Mouse (Mus musculus) megakaryocyte, embryonic 14.5 days (primary cell): Measurements from ENCODE around the gene Olfr1497.

Source experiments
- FLI1 ChIP-seq: IDR thresholded peaks from 2 replicates; pipeline ENCODE4 v1.6.1; 2012; ENCODE audit warnings: low read length, inconsistent platforms, mixed read lengths
- GATA1 ChIP-seq: IDR thresholded peaks from 3 replicates; pipeline ENCODE4 v1.6.1; 2012; ENCODE audit warnings: mixed read lengths, low read length, inconsistent platforms, borderline replicate concordance

DNA sequence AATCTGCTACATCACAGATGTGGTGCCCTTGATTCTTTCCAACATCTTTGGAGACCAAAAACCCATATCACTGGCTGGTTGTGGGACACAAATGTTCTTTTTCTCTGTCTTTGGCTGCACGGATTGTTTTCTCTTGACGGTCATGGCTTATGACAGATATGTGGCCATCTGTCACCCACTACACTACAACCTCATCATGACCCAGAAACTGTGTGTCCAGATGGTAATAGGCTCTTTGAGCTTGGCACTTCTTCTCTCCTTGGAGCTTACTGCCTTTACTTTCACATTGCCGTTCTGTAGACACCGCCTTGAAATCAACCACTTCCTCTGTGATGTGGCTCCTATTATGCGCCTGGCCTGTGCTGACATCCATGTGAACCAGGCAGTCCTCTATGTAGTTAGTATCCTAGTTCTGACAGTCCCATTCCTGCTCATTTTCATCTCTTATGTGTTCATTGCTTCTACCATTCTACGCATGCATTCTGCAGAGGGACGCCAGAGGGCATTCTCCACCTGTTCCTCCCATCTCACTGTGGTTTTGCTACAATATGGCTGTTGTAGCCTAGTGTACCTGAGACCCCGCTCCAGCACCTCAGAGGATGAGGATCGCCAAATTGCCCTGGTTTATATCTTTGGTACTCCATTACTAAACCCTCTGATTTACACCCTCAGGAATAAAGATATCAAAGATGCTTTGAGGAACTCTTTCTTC is 29.3 kb downstream of the Olfr1497 start:
- TF ChIP-seq GATA1 (no peak), FLI1 (no peak)
